19 mouse cellular contexts compared by ENCODE assay signal in the genomic region with DNA sequence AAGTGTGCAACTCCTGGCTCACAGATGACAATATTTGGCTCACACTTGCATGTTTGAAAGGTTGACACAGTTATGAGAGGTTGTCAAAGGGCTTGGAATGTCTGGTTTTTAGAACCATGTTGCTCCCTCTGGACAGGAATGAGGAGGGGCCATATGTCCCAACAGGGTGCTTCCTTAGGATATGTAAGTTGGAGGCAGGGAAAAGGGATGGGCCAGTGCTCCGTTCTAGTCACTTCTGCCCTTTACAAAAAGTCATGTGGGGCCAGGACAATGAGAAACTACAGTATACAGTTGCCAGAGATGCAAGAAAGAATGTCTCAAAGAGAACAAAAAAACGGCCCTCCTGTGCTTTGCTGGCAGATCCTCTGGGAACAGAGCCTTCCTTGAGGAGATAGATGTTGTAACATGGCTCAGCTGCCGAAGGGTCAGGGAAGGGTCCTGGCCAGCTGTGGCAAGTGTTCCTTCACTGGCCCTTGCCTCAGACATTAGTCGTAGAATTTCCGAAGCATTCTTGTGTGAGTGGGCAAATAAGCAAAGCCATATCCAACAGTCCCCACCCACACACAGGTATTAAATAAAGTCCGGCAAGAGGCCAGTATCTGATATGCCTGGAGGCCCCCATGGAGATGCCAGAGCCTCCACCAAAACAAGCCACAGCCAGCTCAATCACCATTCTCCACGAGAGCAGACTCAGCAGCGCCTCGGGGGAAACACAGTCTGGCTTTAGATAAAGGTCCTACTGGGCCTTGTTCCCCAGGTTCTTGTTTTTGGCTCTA.
DNase-seq lines count a peak whose midpoint lies in the region; ATAC-seq and TF ChIP-seq lines count a peak whose summit lies in the region.
"Had no signal": no experiment of that assay in that cellular context is flagged by ENCODE, and none has a peak within 500 bp of the region (broad histone marks: within the 10 kb centered on the region; RNA-seq: fewer than 3 reads in every experiment).

No protein-coding gene starts in this region.

- peak overlapping the region; percentile 67 for H3K27ac ChIP-seq in lung, postnatal 0 days (ENCODE audit: low read length)
- no peak overlapping the region for H3K27ac ChIP-seq in gastrocnemius, adult 2 months
- H3K27ac ChIP-seq: heart, embryonic 13.5 days; limb, embryonic 13.5 days; liver, embryonic 14.5 days had no signal

- TF ChIP-seq CTCF in lung, postnatal 0 days (IDR thresholded peaks at IDR 0.05), result no peak
- TF ChIP-seq CTCF in gastrocnemius, adult 2 months (IDR thresholded peaks at IDR 0.05), result no peak

- intact Hi-C loops in heart, postnatal 10 days (cut with DNase I), result no loop called here
- intact Hi-C loops in gastrocnemius, adult 2 months (cut with DNase I), result no loop called here

- DNase-seq in adrenal gland, postnatal 14 days, result peak; percentile 23
- no peak for DNase-seq in adrenal gland, postnatal 36 days
- DNase-seq in NIH3T3 (ENCODE audit: low read depth), result peak; percentile 24
- DNase-seq in heart, postnatal 10 days, result peak; percentile 7 to 8
- DNase-seq in lung, postnatal 0 days (ENCODE audit: low spot score), result peak; percentile 93
- DNase-seq in layer of hippocampus, postnatal 36 days, result no peak
- DNase-seq in gastrocnemius, adult 2 months, result no peak
- no peak for DNase-seq in B cell, adult 2 months
- DNase-seq: cerebellum, postnatal 14 days; kidney, adult 9 months; kidney, postnatal 36 days; layer of hippocampus, adult 9-11 months had no signal

- H3K9me3 ChIP-seq in lung, postnatal 0 days (ENCODE audit: low read length), result no peaks in the 10 kb centered on the region
- H3K9me3 ChIP-seq: heart, embryonic 13.5 days; limb, embryonic 13.5 days; megakaryocyte, embryonic 14.5 days had no signal

- H3K27me3 ChIP-seq in lung, postnatal 0 days (replicated peaks; ENCODE audit: insufficient read depth, low read length), result no peaks in the 10 kb centered on the region
- H3K27me3 ChIP-seq: CH12.LX; heart, embryonic 13.5 days; limb, embryonic 13.5 days; megakaryocyte, embryonic 14.5 days had no signal

- no peak overlapping the region for H3K9ac ChIP-seq in lung, postnatal 0 days (replicated peaks; ENCODE audit: low read depth)
- H3K9ac ChIP-seq: heart, embryonic 13.5 days; limb, embryonic 13.5 days; liver, embryonic 14.5 days had no signal

- no peaks in the 10 kb centered on the region for H3K4me1 ChIP-seq in lung, postnatal 0 days (ENCODE audit: insufficient read depth, low read depth, low read length)

- no peaks in the 10 kb centered on the region for H3K36me3 ChIP-seq in lung, postnatal 0 days (ENCODE audit: insufficient read depth, low read length)
- H3K36me3 ChIP-seq: heart, embryonic 13.5 days; limb, embryonic 13.5 days had no signal

- 58% methylated on average over 9 of the region's 9 CpGs for WGBS in lung, postnatal 0 days

- peak; percentile 90 for ATAC-seq in lung, postnatal 0 days
- ATAC-seq: forebrain, embryonic 14.5 days; midbrain, embryonic 16.5 days had no signal

- no peak overlapping the region for H3K4me3 ChIP-seq in lung, postnatal 0 days (ENCODE audit: low read depth, low read length)
- H3K4me3 ChIP-seq in gastrocnemius, adult 2 months, result no peak overlapping the region
- H3K4me3 ChIP-seq: heart, embryonic 13.5 days; limb, embryonic 13.5 days; megakaryocyte, embryonic 14.5 days had no signal

- no peak overlapping the region for H3K4me2 ChIP-seq in lung, postnatal 0 days (replicated peaks; ENCODE audit: low read depth, low read length)
- H3K4me2 ChIP-seq: heart, embryonic 13.5 days; limb, embryonic 13.5 days had no signal

- peak; percentile 90 for TF ChIP-seq EP300 in lung, postnatal 0 days (IDR thresholded peaks at IDR 0.05)

Comparison
In these comparisons a context has a peak if more than half of its experiments do, and no peak if none do; other contexts are left out.
1. DNase-seq: peak in adrenal gland, postnatal 14 days (single experiment), NIH3T3 (single experiment), heart, postnatal 10 days (2 of 2) and lung, postnatal 0 days (single experiment); none in adrenal gland, postnatal 36 days (0 of 2), layer of hippocampus, postnatal 36 days (0 of 2), gastrocnemius, adult 2 months (single experiment) and B cell, adult 2 months (0 of 2).